Mouse (Mus musculus) E14TG2a.4 (cell line): ENCODE measurements around the gene Aurka.
A peak's percentile ranks its signal among the peaks of the same experiment; 100 is the strongest.

Experiments used
- H3K27me3 ChIP-seq: 2 replicates; pipeline ENCODE4 v1.6.1; 2014; ENCODE audit warnings: low read length, control low read depth; ENCODE audit not compliant: insufficient read depth
- H3K36me3 ChIP-seq: 2 replicates; pipeline ENCODE4 v1.6.1; 2014; ENCODE audit warnings: low read length, control low read depth; ENCODE audit not compliant: insufficient read depth
- H3K4me1 ChIP-seq: replicated peaks from 2 replicates; pipeline ENCODE4 v1.6.1; 2014; ENCODE audit warnings: low read depth, low read length, control low read depth
- H3K4me3 ChIP-seq: replicated peaks from 2 replicates; pipeline ENCODE4 v1.5.1; 2014; ENCODE audit warnings: mild to moderate bottlenecking, low read length
- H3K9me3 ChIP-seq: 2 replicates; pipeline ENCODE4 v1.6.1; 2014; ENCODE audit warnings: low read length, control low read depth
- CTCF ChIP-seq: conservative IDR thresholded peaks from 2 replicates; pipeline ENCODE4 v1.5.1; 2014; ENCODE audit warnings: low read length
- NANOG ChIP-seq: IDR thresholded peaks from 2 replicates; pipeline ENCODE4 v1.6.1; 2014; ENCODE audit warnings: borderline replicate concordance, low read length, mixed read lengths
- POU5F1 ChIP-seq: IDR thresholded peaks from 2 replicates; pipeline ENCODE4 v1.6.1; 2014; ENCODE audit warnings: low read length, borderline replicate concordance

The Aurka gene

DNA sequence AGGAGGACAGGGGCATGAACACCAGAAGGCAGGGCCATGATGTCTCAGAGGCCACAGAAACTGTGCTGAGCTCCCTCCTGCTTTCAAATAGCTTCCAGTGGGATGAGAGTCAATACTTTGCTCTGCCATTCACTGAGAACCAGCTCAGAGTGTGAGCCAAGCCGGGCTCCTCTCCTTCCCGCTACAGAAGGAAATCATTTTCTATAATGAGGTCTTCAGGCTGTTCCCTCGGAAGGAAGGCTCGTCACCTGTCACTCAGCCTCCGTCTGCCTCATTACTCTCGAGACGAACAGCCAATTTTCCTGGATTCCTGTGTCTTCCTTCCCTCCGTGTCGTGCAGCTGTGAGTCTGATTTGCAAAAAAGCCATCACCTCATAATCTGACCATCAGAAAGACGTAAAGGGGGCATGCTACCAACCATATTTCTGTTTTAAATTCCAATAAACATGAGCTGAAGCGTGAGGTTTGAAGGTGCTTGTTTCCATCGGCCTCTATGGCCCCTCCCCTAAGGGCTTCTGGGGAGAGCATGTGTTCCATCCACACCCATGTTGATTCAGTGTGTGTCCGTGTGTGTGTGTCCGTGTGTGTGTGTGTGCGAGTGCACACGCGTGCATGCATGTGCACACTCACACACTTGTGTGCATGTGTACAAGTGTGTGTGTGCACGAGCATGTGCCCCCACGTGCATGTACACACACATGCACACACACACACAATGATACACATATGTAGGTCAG, 32.0 kb downstream of the Aurka start:
- Histone ChIP-seq H3K4me1 (no peaks in the 10 kb centered on the region), H3K27me3 (peaks cover 8% of the 10 kb centered on the region; the same call in 1 of the 2 replicates), H3K36me3 (no peaks in the 10 kb centered on the region), H3K9me3 (no peaks in the 10 kb centered on the region), H3K4me3 (no peak overlapping the region)
- TF ChIP-seq NANOG (no peak), POU5F1 (no peak), CTCF (no peak)

DNA sequence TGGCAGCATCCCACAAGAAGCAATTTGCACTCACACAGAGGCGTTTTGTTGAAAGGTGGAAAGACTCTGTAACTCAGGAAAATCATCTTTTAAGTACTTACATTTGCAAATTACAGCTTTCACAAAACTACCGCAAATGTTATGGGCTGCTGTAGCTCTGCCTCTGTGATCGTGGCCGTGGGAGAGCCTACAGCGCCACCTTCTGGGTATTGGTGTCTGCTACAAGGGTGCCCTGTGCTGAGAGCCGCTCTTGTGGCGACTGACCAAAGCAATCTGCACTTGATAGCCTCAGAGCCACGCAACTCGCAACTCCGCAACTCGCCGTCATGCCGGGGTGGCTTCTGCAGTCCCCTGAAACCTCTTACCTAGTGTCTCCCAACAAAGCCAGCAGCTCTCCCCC, 41.2 kb downstream of the Aurka start:
- Histone ChIP-seq H3K4me1 (peaks cover 6% of the 10 kb centered on the region), H3K27me3 (peaks cover 25% of the 10 kb centered on the region), H3K36me3 (no peaks in the 10 kb centered on the region), H3K9me3 (peaks cover 4% of the 10 kb centered on the region; the same call in 1 of the 2 replicates), H3K4me3 (no peak overlapping the region)
- TF ChIP-seq CTCF (peak; percentile 54), POU5F1 (no peak), NANOG (no peak)

DNA sequence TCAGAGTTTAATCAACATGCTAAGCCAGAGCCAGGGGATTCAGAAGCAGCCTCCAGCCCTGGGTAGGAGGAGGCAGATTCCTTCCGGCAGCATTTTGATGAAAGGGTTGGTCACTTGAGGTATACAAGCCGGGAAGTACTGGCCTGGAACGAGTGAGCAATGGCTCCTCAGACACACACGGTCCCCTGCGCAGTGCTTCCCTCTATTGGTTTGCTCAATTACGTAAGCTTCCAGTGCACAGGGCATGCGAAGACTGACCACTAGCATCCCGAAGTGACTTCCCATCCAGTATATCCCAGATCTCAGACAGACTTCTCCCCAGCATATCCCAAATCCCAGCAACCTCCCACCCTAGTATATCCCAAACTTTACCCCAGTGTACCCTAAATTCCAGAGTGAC, 42.1 kb downstream of the Aurka start:
- Histone ChIP-seq H3K4me1 (peaks cover 8% of the 10 kb centered on the region), H3K4me3 (no peak overlapping the region), H3K9me3 (peaks cover 4% of the 10 kb centered on the region; the same call in 1 of the 2 replicates), H3K27me3 (peaks cover 20% of the 10 kb centered on the region), H3K36me3 (no peaks in the 10 kb centered on the region)
- TF ChIP-seq POU5F1 (no peak), NANOG (no peak), CTCF (no peak)

DNA sequence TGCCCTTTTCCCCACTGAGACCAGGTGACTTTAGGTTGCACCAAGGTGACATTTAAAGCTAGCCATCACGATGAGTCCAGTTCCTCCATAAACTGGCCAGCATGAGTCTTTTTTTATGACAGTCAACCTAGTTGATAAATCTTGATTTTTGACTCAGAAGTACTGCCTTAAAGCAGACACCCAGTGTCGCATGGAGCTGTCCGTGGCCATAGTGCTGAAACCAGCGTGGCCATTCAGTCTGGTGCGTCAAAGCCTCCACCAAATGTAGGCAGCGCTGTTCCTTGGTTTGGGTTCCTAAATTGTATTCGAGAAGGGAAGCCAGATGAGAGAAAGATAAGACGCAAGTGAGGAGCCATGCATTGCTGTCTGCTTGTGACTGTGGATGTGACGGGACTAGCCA, 49.5 kb downstream of the Aurka start:
- Histone ChIP-seq H3K36me3 (no peaks in the 10 kb centered on the region), H3K9me3 (peaks cover 6% of the 10 kb centered on the region; the same call in 1 of the 2 replicates), H3K4me3 (no peak overlapping the region), H3K4me1 (peaks cover 13% of the 10 kb centered on the region), H3K27me3 (peaks cover 6% of the 10 kb centered on the region; the same call in 1 of the 2 replicates)
- TF ChIP-seq NANOG, result no peak
- no peak for TF ChIP-seq CTCF
- TF ChIP-seq POU5F1, result no peak

DNA sequence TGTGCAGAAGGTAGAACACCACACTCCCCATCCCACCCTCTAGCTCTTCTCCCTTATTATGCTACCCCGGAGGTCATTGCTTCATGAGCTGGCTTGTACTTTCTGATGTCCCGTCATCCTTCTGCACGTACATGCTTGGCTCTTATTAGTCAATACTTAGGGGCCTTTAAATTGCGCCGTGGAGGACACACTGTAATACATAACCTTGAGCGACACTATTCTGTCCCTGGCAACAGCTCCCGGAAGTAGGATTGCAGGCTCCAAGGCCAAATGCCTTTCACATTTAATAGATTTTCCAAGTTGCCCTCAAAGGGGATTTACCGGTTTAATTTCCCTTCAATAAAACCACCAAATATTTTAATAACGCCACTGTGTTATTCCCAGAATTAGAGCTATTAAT, 58.6 kb downstream of the Aurka start:
- no peaks in the 10 kb centered on the region for H3K36me3 ChIP-seq
- H3K4me1 ChIP-seq, result peaks cover 12% of the 10 kb centered on the region
- TF ChIP-seq CTCF (no peak), NANOG (no peak), POU5F1 (no peak)
- no peak overlapping the region for H3K4me3 ChIP-seq
- H3K27me3 ChIP-seq, result no peaks in the 10 kb centered on the region
- no peaks in the 10 kb centered on the region for H3K9me3 ChIP-seq

GRCm38 (mm10) chr2:172306544-172306943, 63.8 kb downstream of the Aurka start:
- no peaks in the 10 kb centered on the region for H3K36me3 ChIP-seq
- H3K9me3 ChIP-seq, result peaks cover 7% of the 10 kb centered on the region; the same call in 1 of the 2 replicates
- TF ChIP-seq CTCF (no peak), POU5F1 (no peak), NANOG (no peak)
- peaks cover 45% of the 10 kb centered on the region for H3K4me1 ChIP-seq
- H3K27me3 ChIP-seq, result no peaks in the 10 kb centered on the region
- no peak overlapping the region for H3K4me3 ChIP-seq
